Mouse (Mus musculus) neutrophil, adult 5-6 weeks (primary cell): ENCODE measurements around the gene Qsox1. TPM values are rescaled to one million over a fixed set of nuclear protein-coding genes. Genes with fewer than 3 reads are reported as not detected.

Source experiments
- ATAC-seq: fragments of 151-379, 151-347 bp; 2 replicates; pipeline ENCODE4 v1.8.0; 2017; ENCODE audit warnings: mild to moderate bottlenecking, moderate TSS enrichment; ENCODE audit not compliant: insufficient number of reproducible peaks, poor library complexity, low FRiP score, severe bottlenecking; ENCODE audit errors: extremely low read depth
- total RNA-seq: library from RNA; stranded (forward); fragments of 200-1000 nt; gene quantifications from 2 replicates; pipeline ENCODE4 v1.2.3, GENCODE M21; 2017

The Qsox1 gene
- total RNA-seq, 1 experiment from 2014 or later: 20.0 TPM

GRCm38 (mm10) chr1:155808261-155808660 lies 4.4 kb downstream of the Qsox1 start:
- no peak for ATAC-seq

DNA sequence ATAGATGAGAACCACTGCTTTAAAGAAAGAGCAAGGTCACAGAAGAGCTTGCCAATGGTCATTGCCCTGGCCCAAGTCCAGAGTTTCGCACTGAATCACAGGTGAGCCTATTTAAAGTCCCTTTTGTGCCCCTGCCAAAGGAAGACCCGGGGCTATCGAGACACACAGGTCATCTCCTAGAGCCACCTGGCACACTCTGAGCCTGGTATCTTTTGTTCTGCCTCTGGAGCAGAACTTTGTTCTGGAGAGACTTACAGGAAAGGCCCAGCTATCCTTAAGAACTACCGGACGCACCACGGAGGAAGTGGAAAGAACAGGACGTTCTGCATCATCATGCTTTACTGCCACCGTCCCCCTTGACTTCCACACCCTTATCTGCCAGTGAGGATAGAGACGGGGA lies 7.1 kb downstream of the Qsox1 start:
- no peak for ATAC-seq

DNA sequence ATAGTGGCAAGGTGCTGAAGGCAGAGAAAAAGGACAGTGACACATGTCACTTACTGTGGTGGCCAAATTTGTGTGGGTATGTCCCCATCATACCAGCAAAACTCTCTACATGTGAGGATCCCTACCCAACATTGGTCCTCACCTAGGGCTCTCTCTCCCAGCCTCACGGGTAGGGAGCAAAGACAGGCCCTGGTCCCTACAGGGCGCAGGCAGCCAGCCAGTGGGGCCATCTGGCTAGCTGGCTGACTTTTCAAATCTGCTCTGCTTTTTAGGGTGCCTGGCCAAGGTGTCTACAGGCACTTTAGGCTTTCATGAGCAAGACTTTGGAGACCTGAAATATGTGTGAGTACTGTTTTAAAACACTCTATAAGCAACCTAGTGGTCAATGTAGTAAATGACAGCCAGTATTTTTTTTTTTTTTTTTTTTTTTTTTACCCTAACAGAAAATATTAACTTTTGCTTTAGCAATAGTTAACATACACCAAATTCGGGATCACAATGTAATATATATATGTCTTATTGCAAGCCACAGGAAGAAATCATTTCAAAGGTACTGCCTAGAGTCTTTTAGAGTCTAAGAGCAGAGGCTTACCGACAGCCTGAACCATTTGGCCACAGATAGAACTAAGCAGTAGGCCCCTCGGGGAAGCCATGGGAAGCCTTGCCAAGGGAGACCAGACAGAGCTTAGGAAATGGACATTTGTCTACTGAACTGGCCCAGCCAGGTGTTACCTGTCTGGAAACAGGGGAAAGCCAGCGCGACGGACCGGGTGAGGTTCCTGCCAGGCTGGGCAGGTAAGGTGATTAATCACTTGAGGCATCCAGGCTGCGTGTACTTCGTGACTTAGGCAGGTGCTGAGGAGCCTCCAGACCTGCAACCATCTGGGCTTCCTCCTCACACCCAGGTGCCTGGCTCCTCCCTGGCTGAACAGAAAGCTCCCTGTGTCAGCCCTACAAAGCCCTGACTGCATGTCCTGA lies 11.4 kb downstream of the Qsox1 start:
- ATAC-seq: no peak

- no peak for ATAC-seq
Observed at GRCm38 (mm10) chr1:155798000-155798399, 14.7 kb downstream of the Qsox1 start.

DNA sequence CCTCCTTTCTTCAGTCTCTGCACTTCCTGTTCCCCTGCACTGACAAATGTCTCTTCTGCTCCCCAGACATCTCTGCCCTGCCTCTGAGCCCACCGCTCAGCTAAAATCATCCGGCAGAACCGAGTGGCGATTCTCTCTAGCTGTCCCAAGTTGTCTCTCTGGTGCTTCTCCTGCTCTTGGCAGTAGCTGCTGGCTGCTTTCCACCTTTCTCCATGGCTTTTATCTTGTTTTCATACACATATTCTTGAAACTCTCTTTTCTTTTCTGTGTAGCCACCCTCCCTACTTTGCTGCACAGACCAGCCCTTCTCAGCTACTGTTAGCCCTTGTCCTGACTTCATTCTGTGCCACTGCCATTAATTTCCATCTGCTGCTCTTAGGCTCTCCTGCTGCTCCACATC lies 15.3 kb downstream of the Qsox1 start:
- ATAC-seq: no peak

GRCm38 (mm10) chr1:155796757-155797405 lies 15.8 kb downstream of the Qsox1 start:
- ATAC-seq: no peak

GRCm38 (mm10) chr1:155795791-155796233 lies 16.9 kb downstream of the Qsox1 start:
- ATAC-seq: no peak

- no peak for ATAC-seq
Observed at GRCm38 (mm10) chr1:155794855-155795254, 17.8 kb downstream of the Qsox1 start.

GRCm38 (mm10) chr1:155791919-155792318 lies 20.8 kb downstream of the Qsox1 start:
- ATAC-seq: no peak

DNA sequence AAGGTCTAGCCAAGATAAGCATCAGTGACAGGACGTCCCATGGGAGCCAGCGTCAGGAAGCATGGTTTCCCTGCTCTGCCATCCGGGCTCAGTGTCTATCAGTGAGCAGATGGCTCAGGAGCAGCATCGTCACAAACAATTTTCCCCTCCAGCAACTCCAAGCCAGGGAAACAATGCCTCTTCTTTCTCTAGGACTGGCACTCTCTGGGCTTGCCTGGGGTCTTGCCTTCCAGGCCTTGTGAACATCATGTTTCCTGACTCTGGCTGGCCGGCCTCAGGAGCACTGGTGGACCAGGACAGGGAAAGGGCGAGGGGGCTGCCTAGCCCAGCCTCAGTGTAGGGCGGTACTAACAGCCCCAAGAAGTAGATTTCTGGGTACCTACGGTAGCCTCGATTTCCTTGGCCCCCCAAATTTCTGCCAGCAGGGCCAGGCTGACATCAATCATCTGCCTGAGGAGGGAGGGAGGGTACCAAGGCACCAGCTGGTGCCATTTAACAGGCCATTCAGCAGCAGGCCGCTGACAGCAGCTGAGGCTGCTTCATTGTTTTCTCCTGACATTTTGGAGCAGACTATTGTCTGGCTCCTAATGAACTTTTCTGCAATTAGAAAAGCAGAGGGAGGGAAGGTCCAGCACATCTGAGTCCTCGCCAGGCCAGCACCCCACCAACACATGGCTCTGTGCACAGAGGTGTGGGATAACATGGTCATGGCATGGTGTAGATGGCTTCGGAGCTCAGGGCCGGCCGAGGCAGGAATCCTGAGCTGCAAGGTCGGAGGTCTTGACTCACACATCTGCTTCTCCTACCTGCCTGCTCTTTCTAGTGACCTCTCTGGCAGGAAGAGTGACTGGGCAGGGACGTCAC lies 22.3 kb downstream of the Qsox1 start:
- no peak for ATAC-seq

DNA sequence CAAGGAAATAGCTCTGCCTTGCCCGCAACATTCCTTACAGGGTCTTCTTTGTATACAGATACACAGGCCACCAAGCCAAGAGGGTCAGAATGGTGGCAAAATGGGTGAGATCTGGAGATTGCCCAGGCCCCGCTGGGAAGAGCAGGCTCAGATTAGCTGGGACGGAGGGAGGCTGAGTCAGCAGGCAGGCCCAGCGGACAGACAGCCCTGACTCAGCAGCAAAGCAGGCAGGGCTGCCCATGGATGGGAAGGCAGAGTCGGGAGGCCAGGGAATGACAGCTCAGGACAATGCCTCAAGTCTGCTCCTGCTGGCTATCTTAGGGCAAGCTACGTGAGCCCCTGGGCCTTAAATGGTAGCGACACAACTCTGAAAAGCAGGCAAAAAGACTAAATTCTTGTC lies 26.8 kb downstream of the Qsox1 start:
- no peak for ATAC-seq

GRCm38 (mm10) chr1:155784343-155785205 lies 28.1 kb downstream of the Qsox1 start:
- ATAC-seq: peak; percentile 37; the same call in 1 of the 2 replicates

DNA sequence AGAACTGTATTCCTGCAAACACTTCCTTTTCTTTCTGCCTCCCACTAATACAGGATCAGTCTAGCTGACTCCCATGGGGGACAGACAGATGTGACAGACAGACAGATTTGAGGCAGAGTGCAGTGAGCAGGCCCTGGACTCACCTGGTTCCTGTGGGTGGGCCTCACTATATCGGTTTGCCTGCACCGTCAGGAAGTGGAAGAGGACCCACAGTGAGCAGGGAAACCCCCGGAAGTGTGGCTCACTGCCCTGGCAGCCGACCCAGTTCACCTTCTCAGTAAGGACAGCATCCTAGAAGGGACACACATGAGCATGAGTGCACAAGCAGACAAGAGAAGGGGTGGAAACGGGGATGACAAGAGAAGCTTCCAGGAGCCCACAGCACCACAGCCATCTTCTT lies 30.3 kb downstream of the Qsox1 start:
- peak; percentile 45 for ATAC-seq

- ATAC-seq: no peak
Observed at GRCm38 (mm10) chr1:155777641-155778625, 34.8 kb downstream of the Qsox1 start.

- no peak for ATAC-seq
Observed at GRCm38 (mm10) chr1:155759167-155759566, 53.5 kb downstream of the Qsox1 start.

- no peak for ATAC-seq
Observed at GRCm38 (mm10) chr1:155758711-155759110, 54.0 kb downstream of the Qsox1 start.

- no peak for ATAC-seq
Observed at GRCm38 (mm10) chr1:155757621-155758020, 55.1 kb downstream of the Qsox1 start.
